Mouse (Mus musculus): ENCODE measurements at regions not wholly inside any gene's neighbourhood (a gene's known extent, or its start where the extent isn't known, plus 50 kb on each side); places are given as distances from the start of the nearest gene placed in this dataset.

GRCm38 (mm10) chr1:41244627-41245026 is 439.2 kb downstream of the Tmem182 start:
- DNase-seq (ENCODE audit: low spot score in 2 of 2) = peak; percentile 19 to 41

DNA sequence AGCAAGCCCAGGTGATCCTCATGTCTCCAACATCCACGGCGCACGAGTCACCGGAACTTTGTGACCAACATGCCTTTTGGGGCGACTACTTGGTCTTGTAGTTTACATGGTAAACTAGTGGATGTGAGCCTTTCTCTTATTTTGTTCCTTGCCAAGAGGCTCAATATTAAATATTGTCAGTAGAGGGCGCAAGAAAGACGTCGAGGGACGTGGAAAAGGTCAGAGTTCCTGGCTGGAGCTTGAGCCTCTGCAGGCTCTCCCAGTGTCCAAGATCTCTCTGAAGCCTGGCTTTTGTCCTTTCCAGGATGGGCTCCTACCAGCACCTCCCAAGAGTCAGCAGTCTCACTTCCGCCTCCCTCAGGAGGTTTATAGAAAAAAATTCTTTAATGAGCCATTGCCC is 458.8 kb downstream of the Tmem182 start:
- peak in 1 of 2 experiments; percentile 12 for DNase-seq (ENCODE audit: low spot score in 2 of 2)

- peak in 1 of 2 experiments; percentile 34 for DNase-seq (ENCODE audit: low spot score in 2 of 2)
These were observed 465.8 kb downstream of the Tmem182 start for GRCm38 (mm10) chr1:41271111-41271730.

DNA sequence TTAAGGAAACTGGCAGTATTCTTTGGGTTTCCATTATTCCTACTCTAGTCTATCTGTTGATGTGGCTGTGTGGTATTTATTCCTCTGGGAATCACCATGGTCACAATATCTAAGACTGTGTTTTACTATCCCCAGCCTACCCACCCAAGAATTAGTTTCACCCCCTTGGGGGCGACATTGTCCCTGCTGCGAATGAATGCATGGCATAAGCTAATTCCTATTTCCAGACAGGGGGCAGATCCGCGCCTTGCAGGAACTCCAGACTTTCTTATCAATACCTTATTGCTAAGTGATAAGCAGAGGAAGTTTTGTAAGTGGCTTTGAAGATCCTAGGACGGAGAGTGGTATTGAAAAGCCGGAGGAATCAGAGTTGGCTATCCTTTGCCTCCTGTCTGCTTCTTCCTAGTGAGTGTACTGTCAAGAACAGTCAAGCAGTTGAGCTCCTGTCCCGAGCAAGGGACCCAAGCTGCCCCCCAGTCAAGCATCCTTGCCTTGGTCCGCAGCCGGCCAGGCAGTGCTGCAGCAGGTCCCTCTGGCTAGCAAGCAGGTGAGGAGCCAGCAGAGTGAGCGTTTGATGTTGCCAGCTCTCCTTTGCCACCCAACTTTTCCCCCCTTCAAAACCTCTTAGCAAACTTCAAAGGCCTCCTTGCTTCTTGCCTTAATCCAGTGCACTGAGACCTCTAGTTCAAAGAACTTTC is 469.3 kb downstream of the Tmem182 start:
- peak in 1 of 2 experiments; percentile 12 for DNase-seq (ENCODE audit: low spot score in 2 of 2)

- no peak for DNase-seq (ENCODE audit: low spot score in 2 of 2)
These were observed 469.8 kb downstream of the Tmem182 start for GRCm38 (mm10) chr1:41275271-41275624.

GRCm38 (mm10) chr1:41275642-41276041 is 470.2 kb downstream of the Tmem182 start:
- DNase-seq (ENCODE audit: low spot score in 2 of 2) = no peak

DNA sequence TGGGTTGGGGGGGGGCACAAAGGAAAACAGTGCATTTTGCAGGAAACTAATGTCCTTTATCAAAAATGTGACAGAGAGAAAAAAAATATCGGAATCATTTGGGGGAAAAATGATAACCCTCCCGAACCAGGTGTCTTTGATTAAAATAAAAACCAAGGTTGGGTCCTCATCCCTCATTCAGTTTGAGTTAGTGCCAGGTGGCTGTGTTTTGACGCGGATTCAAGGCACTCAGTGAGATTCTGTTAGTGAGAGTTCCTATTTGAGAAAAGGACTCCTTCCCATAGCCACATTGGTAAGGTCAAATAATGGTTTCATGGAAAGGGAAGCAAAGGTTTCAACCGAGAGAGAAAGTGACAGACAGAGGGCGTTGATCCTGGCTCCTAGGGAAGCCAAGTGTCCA is 470.9 kb downstream of the Tmem182 start:
- DNase-seq (ENCODE audit: low spot score in 2 of 2) = no peak

- no peak for DNase-seq (ENCODE audit: low spot score in 2 of 2)
These were observed 479.8 kb downstream of the Tmem182 start for GRCm38 (mm10) chr1:41285221-41285620.

- no peak for DNase-seq (ENCODE audit: low spot score in 2 of 2)
These were observed 480.8 kb downstream of the Tmem182 start for GRCm38 (mm10) chr1:41286221-41286620.

GRCm38 (mm10) chr1:41326861-41327480 is 521.6 kb downstream of the Tmem182 start:
- no peak for DNase-seq (ENCODE audit: low spot score in 2 of 2)

DNA sequence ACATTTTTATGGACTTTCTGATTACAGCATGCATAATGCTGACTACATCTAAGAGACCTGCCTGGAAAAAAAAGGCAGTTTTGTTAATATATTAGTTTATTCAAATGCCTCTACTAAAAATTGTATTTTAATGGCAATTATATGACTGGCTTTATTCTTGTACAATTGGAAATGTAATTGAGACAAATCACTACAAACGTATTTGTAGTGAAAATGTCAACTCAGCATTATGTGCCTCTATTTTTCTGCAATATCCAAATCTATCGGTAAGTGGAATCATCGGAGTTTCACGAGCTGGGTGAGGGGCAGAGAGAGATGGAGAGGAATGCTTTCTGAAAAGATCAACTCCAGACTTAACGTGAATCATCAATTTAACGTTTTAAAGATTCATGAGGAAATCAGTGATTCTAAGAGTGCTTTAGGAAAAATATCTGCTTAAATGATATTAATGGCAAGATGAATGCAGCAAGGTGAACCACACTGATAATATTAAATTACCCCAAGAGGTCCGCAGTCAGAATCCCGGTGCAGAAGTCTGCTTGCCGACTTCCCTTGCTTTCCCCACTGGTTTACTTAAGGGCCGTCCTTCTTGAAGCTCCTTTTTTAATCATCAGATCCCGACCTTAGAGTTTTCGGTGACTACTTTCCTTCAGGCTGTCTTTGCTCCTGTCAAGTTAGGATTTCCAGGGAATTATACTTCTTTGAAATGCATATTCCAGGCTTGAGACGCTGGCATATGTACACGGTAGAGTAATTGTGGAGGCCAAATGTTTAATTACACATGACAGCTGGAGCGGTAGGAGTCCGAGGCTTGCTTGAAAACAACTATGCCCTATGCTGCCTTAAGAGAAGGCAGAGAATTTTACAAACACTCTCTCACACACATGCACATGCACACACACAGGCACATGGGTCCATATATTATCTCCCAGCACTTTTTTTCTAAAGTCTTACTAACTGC is 544.7 kb downstream of the Tmem182 start:
- DNase-seq (ENCODE audit: low spot score in 2 of 2) = no peak

DNA sequence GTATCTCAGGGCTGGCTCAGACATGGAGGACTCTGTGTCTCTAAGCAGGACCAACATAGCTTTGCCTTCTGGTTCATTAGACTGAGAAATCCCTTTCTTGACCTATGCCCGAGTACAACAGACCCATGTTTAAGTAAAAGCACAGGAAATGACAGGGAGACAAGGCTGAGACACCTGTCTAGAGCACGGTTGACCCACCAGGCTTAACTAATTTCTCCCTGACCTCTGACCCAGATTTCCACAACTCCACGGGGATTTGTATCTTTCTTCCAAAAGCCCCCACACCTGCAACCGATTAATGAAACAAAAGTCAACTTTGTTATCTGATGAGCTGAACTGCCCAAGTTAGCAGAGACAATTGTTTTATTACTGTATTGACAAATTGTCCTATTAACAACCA is 553.7 kb downstream of the Tmem182 start:
- no peak for DNase-seq (ENCODE audit: low spot score in 2 of 2)

DNA sequence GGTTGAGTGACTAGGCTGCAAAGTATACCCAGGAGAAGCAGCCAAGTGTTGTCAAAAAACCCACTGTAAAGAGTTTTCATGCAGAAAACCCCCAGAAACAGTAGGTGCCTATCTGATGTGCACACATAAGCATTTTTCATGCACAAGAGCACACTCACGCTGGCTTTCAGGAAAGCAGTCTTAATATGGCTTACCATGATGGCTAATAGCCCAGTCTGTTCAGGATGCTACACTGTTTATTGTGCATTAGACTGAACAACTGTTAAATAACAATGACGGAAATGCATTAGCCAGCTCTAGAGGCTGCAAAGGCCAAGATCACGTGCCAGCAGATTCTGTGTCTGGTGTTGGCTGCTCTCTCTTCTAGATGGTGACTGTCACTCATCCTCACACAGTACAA is 556.1 kb downstream of the Tmem182 start:
- DNase-seq (ENCODE audit: low spot score in 2 of 2) = no peak

DNA sequence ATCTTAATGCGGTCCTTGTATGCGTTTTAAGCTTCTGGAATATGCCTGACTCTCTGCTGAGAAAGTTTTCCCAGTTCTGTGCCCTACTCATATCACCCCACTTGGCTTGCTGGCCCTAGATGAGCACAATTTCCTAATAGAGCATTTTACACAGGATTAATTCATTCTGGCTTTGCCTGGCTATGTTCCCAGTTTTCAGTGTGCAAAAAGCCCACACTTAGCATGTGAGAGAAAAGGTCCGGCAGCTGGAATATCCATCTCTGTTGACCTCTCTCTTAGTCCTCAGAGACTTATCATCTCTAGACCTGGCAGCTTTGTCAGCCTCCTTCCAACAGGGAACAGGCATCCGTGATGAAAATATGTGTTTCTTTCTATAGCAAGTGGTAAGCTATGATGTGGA is 574.6 kb downstream of the Tmem182 start:
- DNase-seq (ENCODE audit: low spot score in 2 of 2) = no peak

DNA sequence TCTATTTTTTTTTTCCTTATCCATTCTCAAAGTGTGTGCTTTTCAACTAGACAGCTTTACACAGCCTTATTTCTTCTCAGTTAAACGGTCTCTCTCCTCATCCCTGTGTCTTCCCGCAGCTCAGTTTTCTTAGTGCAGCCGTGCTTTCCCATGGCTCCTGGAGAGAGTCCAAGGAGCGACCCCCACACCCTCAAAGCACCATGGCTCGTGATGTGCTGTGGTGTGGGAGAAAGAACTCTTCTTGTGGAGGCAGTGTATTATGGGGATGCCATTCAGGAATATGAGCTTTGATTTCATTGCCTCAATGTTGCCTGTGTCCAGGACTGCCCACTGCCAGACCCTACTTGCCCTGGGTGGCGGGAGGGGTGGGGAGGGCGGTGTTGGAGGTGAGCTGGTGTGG is 576.1 kb downstream of the Tmem182 start:
- no peak for DNase-seq (ENCODE audit: low spot score in 2 of 2)

DNA sequence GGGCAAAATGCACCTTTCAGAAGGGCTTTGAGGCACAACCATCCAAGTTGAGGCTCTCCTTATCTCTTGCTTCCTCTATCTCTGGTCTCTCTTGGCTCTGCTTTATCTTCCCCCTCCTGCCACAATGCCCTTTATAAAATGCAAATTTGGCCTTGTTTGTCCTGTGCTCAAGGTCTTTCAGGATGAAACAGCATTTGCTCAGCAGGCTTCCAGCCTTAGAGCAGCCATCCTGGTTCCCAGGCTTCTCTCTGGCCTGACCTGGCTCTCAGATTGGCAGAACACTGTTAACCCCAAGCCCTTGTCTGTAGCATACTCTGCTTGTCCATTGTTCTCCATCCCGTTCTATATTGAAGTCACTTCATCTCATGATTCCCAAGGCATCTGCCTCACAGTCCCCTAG is 579.3 kb downstream of the Tmem182 start:
- DNase-seq (ENCODE audit: low spot score in 2 of 2) = no peak

DNA sequence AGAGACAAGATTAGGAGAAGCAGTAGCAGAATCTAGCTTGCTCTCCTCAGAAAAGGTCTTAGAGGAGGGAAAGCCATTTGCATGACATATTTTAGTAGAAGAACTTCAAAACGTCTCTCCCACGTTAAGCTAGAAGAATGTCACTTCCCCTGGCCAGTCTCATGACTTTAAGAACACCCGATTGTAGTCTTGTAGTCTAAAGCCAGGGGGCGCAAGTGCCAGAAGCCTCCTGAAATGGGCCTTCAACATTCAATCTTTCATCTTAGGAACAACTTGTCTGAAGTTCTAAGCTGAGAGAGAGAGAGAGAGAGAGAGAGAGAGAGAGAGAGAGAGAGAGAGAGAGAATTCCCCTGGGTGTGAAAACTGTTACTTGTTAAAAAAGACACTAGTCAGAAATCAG is 581.0 kb downstream of the Tmem182 start:
- no peak for DNase-seq (ENCODE audit: low spot score in 2 of 2)

GRCm38 (mm10) chr1:41390102-41390884 is 584.9 kb downstream of the Tmem182 start:
- peak; percentile 31 to 50 for DNase-seq (ENCODE audit: low spot score in 2 of 2)

GRCm38 (mm10) chr1:41391071-41391470 is 585.7 kb downstream of the Tmem182 start:
- DNase-seq (ENCODE audit: low spot score in 2 of 2) = no peak

DNA sequence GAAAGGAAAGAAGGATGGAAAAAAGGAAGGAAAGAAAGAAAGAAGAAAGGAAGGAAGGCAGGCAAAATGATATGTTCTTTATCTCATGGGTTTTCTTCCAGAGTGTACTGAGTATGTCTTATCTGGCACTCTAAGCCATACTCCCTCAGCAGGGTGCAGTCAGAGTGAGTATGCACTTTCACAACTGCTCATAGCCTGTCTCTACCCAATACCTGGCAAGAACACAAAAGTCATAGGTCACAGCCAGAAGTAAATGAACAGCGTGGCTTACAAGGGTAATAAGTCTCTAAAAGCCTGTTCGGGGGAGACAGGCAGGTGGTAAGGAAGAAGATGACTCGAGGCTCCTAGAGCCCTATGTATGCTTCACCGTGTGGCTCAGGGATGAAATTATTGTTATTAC is 587.9 kb downstream of the Tmem182 start:
- no peak for DNase-seq (ENCODE audit: low spot score in 2 of 2)

DNA sequence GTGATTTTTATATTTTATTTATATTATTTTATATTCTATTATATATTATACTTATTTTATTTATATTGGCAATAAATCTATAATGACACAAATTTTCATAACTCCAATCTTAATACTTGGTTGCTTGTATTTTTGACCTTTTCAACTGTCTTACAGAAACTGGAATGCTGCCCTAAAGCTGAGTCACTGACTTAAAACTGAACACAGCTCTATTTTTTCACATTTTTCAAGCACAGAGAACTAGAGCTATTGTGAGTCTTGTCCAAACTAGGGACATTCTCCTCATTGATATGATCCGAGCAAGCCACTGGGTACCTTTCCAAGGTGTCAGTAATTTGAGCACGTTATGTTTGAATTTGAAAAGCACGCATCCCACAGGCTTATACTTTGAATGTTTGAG is 589.7 kb downstream of the Tmem182 start:
- no peak for DNase-seq (ENCODE audit: low spot score in 2 of 2)

All from frontal cortex, postnatal 36 days (tissue).